Mouse (Mus musculus): ENCODE measurements around the gene Usf2. TPM values are rescaled to one million over a fixed set of nuclear protein-coding genes. Genes with fewer than 3 reads are reported as not detected.

Gene Usf2
- total RNA-seq (2023) = 97.9 and 113 TPM in 2 replicates

GRCm38 (mm10) chr7:30956756-30957366, at the start of gene Usf2:
TSS of gene Usf2 (minus strand) at chr7:30956803.

DNA sequence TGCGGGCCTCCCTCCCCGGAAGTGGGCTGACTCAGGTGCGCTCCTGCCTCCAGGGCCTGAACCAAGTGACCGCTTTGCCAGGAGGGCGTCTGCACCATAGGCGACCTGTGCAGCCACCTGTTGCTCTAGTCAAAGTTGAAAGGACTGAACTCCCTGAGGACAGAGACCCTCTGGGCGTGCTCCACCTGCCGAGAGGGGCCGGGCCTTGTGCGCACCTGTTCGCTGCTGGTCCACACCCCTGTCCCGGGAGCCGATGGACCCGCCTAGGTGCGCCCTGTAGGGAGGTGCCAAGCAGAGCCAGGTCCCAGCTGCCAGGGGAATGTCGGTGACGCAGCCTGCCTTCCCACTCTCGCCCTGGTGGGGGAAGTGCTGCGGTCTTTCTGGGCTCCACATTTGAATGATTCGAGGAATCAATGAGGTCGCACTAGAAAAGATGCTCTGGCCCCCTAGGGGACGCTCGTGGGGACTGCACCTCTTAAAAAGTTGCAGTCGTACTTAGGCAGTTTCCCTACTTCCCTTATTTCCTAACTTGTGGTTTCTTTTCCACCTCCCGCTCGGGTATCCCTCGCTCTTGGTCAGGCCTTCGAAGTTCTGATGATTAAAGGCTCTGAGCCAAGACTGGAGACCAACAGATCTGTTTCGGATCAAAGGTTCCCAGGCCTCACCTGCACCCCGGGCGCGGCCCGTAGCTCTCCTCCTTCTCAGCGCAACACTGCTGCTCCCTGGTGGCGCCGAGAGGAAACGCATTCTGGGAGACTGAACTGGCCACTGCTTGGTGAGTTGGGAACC, 17.1 kb upstream of the Usf2 start, which contains the start of gene Fam187b:
TSS of gene Fam187b (plus strand) at position 290 of the 789 bp plus-strand sequence.

DNA sequence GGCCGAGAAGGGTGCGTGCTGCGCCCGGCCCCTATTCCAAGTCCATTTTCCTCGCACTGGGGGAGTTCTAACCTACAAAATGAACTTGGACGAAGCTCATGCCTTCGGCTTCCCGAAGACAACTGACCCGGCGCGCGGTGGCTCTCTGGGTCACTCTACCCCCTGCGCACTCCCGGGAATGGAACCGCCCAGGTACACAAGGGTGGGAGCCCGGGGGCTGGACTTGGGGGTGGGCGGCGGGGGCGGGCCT, 16.6 kb upstream of the Usf2 start, which contains the start of gene Lsr:
TSS of gene Lsr (minus strand) at position 214 of the 250 bp plus-strand sequence.

DNA sequence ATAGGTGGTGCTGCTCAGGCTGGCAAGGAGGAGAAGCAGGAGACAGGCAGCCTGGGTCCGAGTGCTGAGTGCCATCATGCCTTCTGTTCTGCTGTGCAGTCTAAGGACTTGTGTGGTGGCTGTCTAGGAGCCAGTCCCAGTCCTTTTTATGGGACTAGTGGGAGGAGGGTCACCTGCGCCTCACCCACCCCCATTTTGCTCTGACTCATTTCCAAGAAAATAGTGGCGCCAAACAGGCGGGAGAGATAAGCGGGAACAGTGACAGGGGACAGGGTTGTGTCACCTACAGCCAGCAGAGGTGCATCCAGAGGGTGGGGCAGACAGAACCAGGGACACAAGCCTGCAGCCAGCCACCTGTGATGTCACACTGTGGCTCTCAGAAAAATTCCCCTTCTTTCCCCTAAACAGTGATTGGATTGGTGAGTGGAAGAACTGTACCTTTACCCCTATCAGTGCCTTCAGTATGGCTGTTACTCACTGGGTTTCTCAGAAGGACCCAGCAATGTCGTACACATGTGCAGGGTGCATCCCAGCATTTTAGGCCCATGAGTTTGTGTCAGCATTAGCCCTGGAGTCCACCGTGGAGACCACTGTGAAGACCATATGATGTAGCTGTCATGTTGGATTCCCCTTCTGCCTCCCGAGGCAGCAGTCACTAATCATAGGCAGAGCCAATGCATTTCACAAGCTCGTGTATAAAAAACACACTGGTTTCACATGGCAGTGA, 12.5 kb downstream of the Usf2 start, which contains the start of gene Hamp:
TSS of gene Hamp (minus strand) at position 124 of the 727 bp plus-strand sequence.

DNA sequence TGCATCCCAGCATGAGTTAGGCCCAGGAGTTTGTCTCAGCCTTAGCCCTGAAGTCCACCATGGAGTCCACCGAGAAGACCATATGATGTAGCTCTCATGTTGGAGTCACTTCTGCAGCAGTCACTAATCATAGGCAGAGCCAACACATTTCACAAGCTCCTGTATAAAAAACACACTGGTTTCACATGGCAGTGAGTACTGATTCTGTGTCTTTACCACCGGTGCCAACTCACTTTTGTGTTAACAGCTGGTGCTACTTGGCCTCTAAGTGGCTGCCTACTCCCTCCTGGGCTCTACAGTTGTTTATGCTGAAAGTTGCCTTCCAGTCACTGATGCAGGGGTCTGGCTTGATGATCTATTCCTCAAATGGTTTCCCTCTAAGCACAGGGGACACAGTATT, 32.0 kb downstream of the Usf2 start, which contains the start of gene Hamp2:
TSS of gene Hamp2 (minus strand) at position 101 of the 400 bp plus-strand sequence.

GRCm38 (mm10) chr7:30914732-30915131, 41.9 kb downstream of the Usf2 start, which contains the start of gene Mag:
TSS of gene Mag (minus strand) at chr7:30914873.

Other genes with a start within 250 kb of the Usf2 start
- not detected in 2 replicates for gene Atp4a, start 244.6 kb downstream of the Usf2 start, total RNA-seq (2023)
- gene Tmem147, start 227.3 kb downstream of the Usf2 start, total RNA-seq (2023) = 17.2 and 23.5 TPM in 2 replicates
- gene Gapdhs, start 213.1 kb downstream of the Usf2 start, total RNA-seq (2023) = not detected in 2 replicates
- 0.16 and 0.57 TPM in 2 replicates for gene Sbsn, start 205.3 kb downstream of the Usf2 start, total RNA-seq (2023)
- 2.3 and 3.3 TPM in 2 replicates for gene Dmkn, start 193.0 kb downstream of the Usf2 start, total RNA-seq (2023)
- not detected in 2 replicates for gene Krtdap, start 168.9 kb downstream of the Usf2 start, total RNA-seq (2023)
- 31.3 and 40.2 TPM in 2 replicates for gene Ffar2, start 133.0 kb downstream of the Usf2 start, total RNA-seq (2023)
- gene Ffar3, start 100.6 kb downstream of the Usf2 start, total RNA-seq (2023) = not detected in 2 replicates
- gene Ffar1, start 95.2 kb downstream of the Usf2 start, total RNA-seq (2023) = not detected in 2 replicates
- gene Cd22, start 76.5 kb downstream of the Usf2 start, total RNA-seq (2023) = 3.5 and 3.8 TPM in 2 replicates
- gene Mag, start 41.9 kb downstream of the Usf2 start, total RNA-seq (2023) = 1.3 and 2.4 TPM in 2 replicates
- gene Hamp2, start 32.1 kb downstream of the Usf2 start, total RNA-seq (2023) = 1.7 TPM in 1 of 2 replicates, not detected in the other
- gene Hamp, start 12.8 kb downstream of the Usf2 start, total RNA-seq (2023) = not detected in 2 replicates
- gene Lsr, start 16.7 kb upstream of the Usf2 start, total RNA-seq (2023) = 2.4 and 2.8 TPM in 2 replicates
- 0.45 and 0.63 TPM in 2 replicates for gene Fam187b, start 17.0 kb upstream of the Usf2 start, total RNA-seq (2023)
- 820 and 829 TPM in 2 replicates for gene Fxyd5, start 85.7 kb upstream of the Usf2 start, total RNA-seq (2023)
- 1.2 TPM in 2 replicates for gene Fxyd7, start 94.7 kb upstream of the Usf2 start, total RNA-seq (2023)
- gene Fxyd1, start 100.4 kb upstream of the Usf2 start, total RNA-seq (2023) = not detected in 2 replicates
- 0.22 TPM in 1 of 2 replicates, not detected in the other for gene Lgi4, start 102.5 kb upstream of the Usf2 start, total RNA-seq (2023)
- gene Fxyd3, start 119.9 kb upstream of the Usf2 start, total RNA-seq (2023) = not detected in 2 replicates
- 2.1 and 2.4 TPM in 2 replicates for gene Hpn, start 158.5 kb upstream of the Usf2 start, total RNA-seq (2023)
- 5.7 and 8.1 TPM in 2 replicates for gene Scn1b, start 170.2 kb upstream of the Usf2 start, total RNA-seq (2023)
- 133 and 214 TPM in 2 replicates for gene Gramd1a, start 199.1 kb upstream of the Usf2 start, total RNA-seq (2023)

All from neutrophil, adult 65 days (primary cell).